Mouse (Mus musculus) C2C12 (cell line): Measurements from ENCODE around the gene AI413582. TPM values are rescaled to one million over a fixed set of nuclear protein-coding genes. Genes with fewer than 3 reads are reported as not detected.

Experiments
- H3K27me3 ChIP-seq: one replicate; pipeline ENCODE4 v1.6.1; 2011; ENCODE audit not compliant: control insufficient read depth, insufficient read depth, insufficient read length
- H3K36me3 ChIP-seq: one replicate; pipeline ENCODE4 v1.6.1; 2011; ENCODE audit not compliant: control insufficient read depth, insufficient read depth
- H3K4me3 ChIP-seq: one replicate; pipeline ENCODE4 v1.5.1; 2011; ENCODE audit warnings: mild to moderate bottlenecking, control low read depth; ENCODE audit not compliant: poor library complexity, insufficient read depth, severe bottlenecking
- H3K79me2 ChIP-seq: one replicate; pipeline ENCODE4 v1.6.1; 2011; ENCODE audit not compliant: control insufficient read depth, insufficient read depth
- H3K79me3 ChIP-seq: one replicate; pipeline ENCODE4 v1.6.1; 2011; ENCODE audit warnings: low read depth, control low read depth
- H3ac ChIP-seq: one replicate; pipeline ENCODE3; 2011; ENCODE audit warnings: low read depth; ENCODE audit not compliant: control insufficient read depth, insufficient read length
- CEBPB ChIP-seq: IDR thresholded peaks from one replicate; pipeline ENCODE4 v1.6.1; 2011; ENCODE audit warnings: low read depth, mild to moderate bottlenecking, control low read depth, moderate library complexity
- CTCF ChIP-seq: IDR thresholded peaks from one replicate; pipeline ENCODE4 v1.5.1; 2011; ENCODE audit not compliant: control insufficient read depth, insufficient read depth, insufficient read length
- FOSL1 ChIP-seq: IDR thresholded peaks from one replicate; pipeline ENCODE4 v1.8.0; 2011; ENCODE audit warnings: mild to moderate bottlenecking, low read length; ENCODE audit not compliant: poor library complexity, insufficient read depth, severe bottlenecking
- MAX ChIP-seq: IDR thresholded peaks from one replicate; pipeline ENCODE4 v1.6.1; 2011; ENCODE audit warnings: mild to moderate bottlenecking, control low read depth
- MYOD1 ChIP-seq: IDR thresholded peaks from one replicate; pipeline ENCODE4 v1.6.1; 2011; ENCODE audit warnings: low read depth; ENCODE audit not compliant: control insufficient read depth, insufficient read length
- MYOG ChIP-seq: IDR thresholded peaks from one replicate; pipeline ENCODE4 v1.6.1; 2011; ENCODE audit not compliant: control insufficient read depth, insufficient read length; ENCODE audit errors: extremely low read depth
- USF1 ChIP-seq: IDR thresholded peaks from one replicate; pipeline ENCODE4 v1.6.1; 2011; ENCODE audit warnings: low read depth, mild to moderate bottlenecking, control low read depth, moderate library complexity
- polyA plus RNA-seq: library from polyadenylated mRNA; unstranded; fragments of >200 nt; fragmentation: generic; extraction: Trizol; gene quantifications from one replicate; pipeline ENCODE4 v1.2.1, GENCODE M21; 2012; ENCODE audit warnings: missing spikeins

AI413582 gene
- polyA plus RNA-seq, 1 experiment, result 37.9 TPM

GRCm38 (mm10) chr17:27564391-27565162, 979 bp downstream of the AI413582 start:
- peaks cover 23% of the 10 kb centered on the region for H3K79me2 ChIP-seq
- H3ac ChIP-seq, result peak overlapping the region; percentile 55
- H3K36me3 ChIP-seq, result peaks cover 12% of the 10 kb centered on the region
- no peak for TF ChIP-seq MYOD1
- TF ChIP-seq MYOG, result no peak
- TF ChIP-seq CEBPB, result no peak
- no peak for TF ChIP-seq FOSL1
- no peak for TF ChIP-seq USF1
- TF ChIP-seq MAX, result no peak
- no peak for TF ChIP-seq CTCF
- no peaks in the 10 kb centered on the region for H3K27me3 ChIP-seq
- peaks cover 11% of the 10 kb centered on the region for H3K79me3 ChIP-seq
- H3K4me3 ChIP-seq, result peak overlapping the region; percentile 55

- H3K79me2 ChIP-seq, result peaks cover 31% of the 10 kb centered on the region
- no peaks in the 10 kb centered on the region for H3K27me3 ChIP-seq
- H3ac ChIP-seq, result peak overlapping the region; percentile 4
- peaks cover 12% of the 10 kb centered on the region for H3K36me3 ChIP-seq
- H3K4me3 ChIP-seq, result no peak overlapping the region
- peaks cover 17% of the 10 kb centered on the region for H3K79me3 ChIP-seq
- TF ChIP-seq MYOD1 (no peak), MYOG (no peak), MAX (no peak), CEBPB (no peak), USF1 (no peak)
Observed at GRCm38 (mm10) chr17:27563771-27564244, 1.7 kb downstream of the AI413582 start.

- Histone ChIP-seq H3K36me3 (peaks cover 14% of the 10 kb centered on the region), H3K27me3 (no peaks in the 10 kb centered on the region), H3K79me2 (peaks cover 49% of the 10 kb centered on the region), H3ac (peak overlapping the region; percentile 29), H3K4me3 (no peak overlapping the region), H3K79me3 (peaks cover 35% of the 10 kb centered on the region)
- TF ChIP-seq MYOD1 (peak; percentile 79), USF1 (no peak), CTCF (no peak), MYOG (no peak), CEBPB (no peak), FOSL1 (peak; percentile 81), MAX (peak; percentile 15)
Observed at GRCm38 (mm10) chr17:27561809-27562526, 3.6 kb downstream of the AI413582 start.

GRCm38 (mm10) chr17:27560926-27561480, 4.6 kb downstream of the AI413582 start:
- peak overlapping the region; percentile 59 for H3ac ChIP-seq

GRCm38 (mm10) chr17:27559596-27559995, 6.0 kb downstream of the AI413582 start:
- H3K36me3 ChIP-seq, result peaks cover 14% of the 10 kb centered on the region

More at GRCm38 (mm10) chr17:27560926-27561480, 4.6 kb downstream of the AI413582 start:
- Histone ChIP-seq H3K4me3 (peak overlapping the region; percentile 14), H3K36me3 (peaks cover 14% of the 10 kb centered on the region), H3K79me3 (peaks cover 38% of the 10 kb centered on the region), H3K79me2 (peaks cover 55% of the 10 kb centered on the region), H3K27me3 (no peaks in the 10 kb centered on the region)
- TF ChIP-seq CEBPB, result no peak
- TF ChIP-seq USF1, result no peak
- TF ChIP-seq MAX, result no peak
- TF ChIP-seq MYOD1, result no peak
- TF ChIP-seq FOSL1, result no peak
- TF ChIP-seq CTCF, result no peak
- TF ChIP-seq MYOG, result no peak

More at GRCm38 (mm10) chr17:27559596-27559995, 6.0 kb downstream of the AI413582 start:
- Histone ChIP-seq H3ac (peak overlapping the region; percentile 95), H3K27me3 (no peaks in the 10 kb centered on the region), H3K79me2 (peaks cover 55% of the 10 kb centered on the region), H3K4me3 (peak overlapping the region; percentile 74), H3K79me3 (peaks cover 38% of the 10 kb centered on the region)
- TF ChIP-seq CTCF (no peak), MYOD1 (no peak), CEBPB (no peak), MYOG (no peak), MAX (no peak), FOSL1 (no peak), USF1 (no peak)
